Mouse (Mus musculus) stomach, embryonic 15.5 days (tissue): ENCODE results near the gene Klhl29. TPM values are rescaled to one million over a fixed set of nuclear protein-coding genes. Genes with fewer than 3 reads are reported as not detected.
"Not testable (repeated sequence)": the region's sequence is repeated elsewhere in the genome, so short reads cannot be mapped to it uniquely, and the experiment has no call there.

Experiments used
- ATAC-seq: fragments of 200-750 bp; cut with Nextera tagmentation; 2 replicates; pipeline ENCODE4 v1.8.0; 2017; ENCODE audit warnings: low read depth, moderate number of reproducible peaks, moderate TSS enrichment; ENCODE audit not compliant: insufficient read depth, low FRiP score
- H3K27ac ChIP-seq: fragments of 300-500 bp; sonication (generic); 2 replicates; pipeline ENCODE4 v1.5.1; 2015; ENCODE audit warnings: mild to moderate bottlenecking, inconsistent platforms
- H3K27me3 ChIP-seq: fragments of 300-500 bp; sonication (generic); replicated peaks from 2 replicates; pipeline ENCODE4 v1.6.1; 2015; ENCODE audit warnings: inconsistent platforms
- H3K36me3 ChIP-seq: fragments of 300-500 bp; sonication (generic); 2 replicates; pipeline ENCODE4 v1.6.1; 2015; ENCODE audit warnings: inconsistent platforms
- H3K4me1 ChIP-seq: fragments of 300-500 bp; sonication (generic); 2 replicates; pipeline ENCODE4 v1.6.1; 2015; ENCODE audit warnings: inconsistent platforms
- H3K4me2 ChIP-seq: fragments of 300-500 bp; sonication (generic); 2 replicates; pipeline ENCODE4 v1.6.1; 2015; ENCODE audit warnings: mild to moderate bottlenecking, inconsistent platforms
- H3K4me3 ChIP-seq: fragments of 300-500 bp; sonication (generic); replicated peaks from 2 replicates; pipeline ENCODE4 v1.5.1; 2015; ENCODE audit warnings: inconsistent platforms
- H3K9ac ChIP-seq: fragments of 300-500 bp; sonication (generic); 2 replicates; pipeline ENCODE4 v1.6.1; 2015; ENCODE audit warnings: inconsistent platforms
- H3K9me3 ChIP-seq: fragments of 300-500 bp; sonication (generic); 2 replicates; pipeline ENCODE4 v1.6.1; 2016; ENCODE audit warnings: inconsistent platforms
- WGBS: fragments of 180-500 bp; shearing (Covaris S2); methylation state at CpG from one replicate; pipeline ENCODE4 v1.1.7; 2015; 5-methylcytosine and 5-hydroxymethylcytosine counted together
- polyA plus RNA-seq: library from polyadenylated mRNA; unstranded; fragments of >200 nt; fragmentation: Nextera tagmentation; extraction: Ambion mirVana; gene quantifications from 2 replicates; pipeline ENCODE4 v1.2.1, GENCODE M21; 2015

Klhl29 gene
- polyA plus RNA-seq, 1 experiment from 2014 or later, result 1.6 TPM

GRCm38 (mm10) chr12:5350491-5351285, 24.8 kb downstream of the Klhl29 start:
- ATAC-seq, result no peak

GRCm38 (mm10) chr12:5345088-5345487, 30.4 kb downstream of the Klhl29 start:
- no peaks in the 10 kb centered on the region for H3K36me3 ChIP-seq
- no peak overlapping the region for H3K9ac ChIP-seq
- H3K4me1 ChIP-seq, result peaks cover 5% of the 10 kb centered on the region; the same call in 1 of the 2 replicates
- no peak for ATAC-seq
- H3K4me3 ChIP-seq, result no peak overlapping the region
- no peak overlapping the region for H3K27ac ChIP-seq
- H3K9me3 ChIP-seq, result no peaks in the 10 kb centered on the region
- H3K4me2 ChIP-seq, result no peak overlapping the region
- WGBS, result 49% methylated on average over 6 of the region's 6 CpGs
- no peaks in the 10 kb centered on the region for H3K27me3 ChIP-seq

More at GRCm38 (mm10) chr12:5350491-5351285, 24.8 kb downstream of the Klhl29 start:
- WGBS, result 79% methylated on average over 11 of the region's 11 CpGs
- H3K27ac ChIP-seq, result no peak overlapping the region
- H3K36me3 ChIP-seq, result no peaks in the 10 kb centered on the region
- H3K4me1 ChIP-seq, result peaks cover 3% of the 10 kb centered on the region; the same call in 1 of the 2 replicates
- no peaks in the 10 kb centered on the region for H3K9me3 ChIP-seq
- H3K27me3 ChIP-seq, result no peaks in the 10 kb centered on the region
- H3K9ac ChIP-seq, result no peak overlapping the region
- H3K4me3 ChIP-seq, result no peak overlapping the region
- no peak overlapping the region for H3K4me2 ChIP-seq

GRCm38 (mm10) chr12:5344457-5344856, 31.0 kb downstream of the Klhl29 start:
- not testable (repeated sequence) for ATAC-seq, H3K27ac ChIP-seq, H3K27me3 ChIP-seq, H3K4me2 ChIP-seq, H3K4me3 ChIP-seq, H3K9me3 ChIP-seq, H3K36me3 ChIP-seq, H3K4me1 ChIP-seq, H3K9ac ChIP-seq
- 80% methylated on average over 6 of the region's 7 CpGs for WGBS

GRCm38 (mm10) chr12:5340151-5340603, 35.3 kb downstream of the Klhl29 start:
- Histone ChIP-seq H3K9me3 (no peaks in the 10 kb centered on the region), H3K36me3 (no peaks in the 10 kb centered on the region), H3K27me3 (no peaks in the 10 kb centered on the region), H3K4me2 (no peak overlapping the region), H3K27ac (no peak overlapping the region), H3K4me3 (no peak overlapping the region), H3K4me1 (no peaks in the 10 kb centered on the region), H3K9ac (no peak overlapping the region)
- WGBS, result 81% methylated on average over 6 of the region's 6 CpGs
- no peak for ATAC-seq

- 55% methylated on average over 8 of the region's 8 CpGs for WGBS
- Histone ChIP-seq H3K36me3 (no peaks in the 10 kb centered on the region), H3K4me3 (no peak overlapping the region), H3K27ac (no peak overlapping the region), H3K4me2 (no peak overlapping the region), H3K9me3 (no peaks in the 10 kb centered on the region), H3K27me3 (no peaks in the 10 kb centered on the region), H3K9ac (no peak overlapping the region), H3K4me1 (no peaks in the 10 kb centered on the region)
- ATAC-seq, result no peak
These were observed 38.4 kb downstream of the Klhl29 start for GRCm38 (mm10) chr12:5336927-5337712.

GRCm38 (mm10) chr12:5336331-5336730, 39.2 kb downstream of the Klhl29 start:
- H3K4me3 ChIP-seq, result no peak overlapping the region
- no peaks in the 10 kb centered on the region for H3K27me3 ChIP-seq
- no peaks in the 10 kb centered on the region for H3K9me3 ChIP-seq
- no peak overlapping the region for H3K4me2 ChIP-seq
- no peaks in the 10 kb centered on the region for H3K36me3 ChIP-seq
- ATAC-seq, result no peak
- 76% methylated on average over 6 of the region's 6 CpGs for WGBS
- H3K27ac ChIP-seq, result no peak overlapping the region
- H3K9ac ChIP-seq, result no peak overlapping the region
- H3K4me1 ChIP-seq, result no peaks in the 10 kb centered on the region

GRCm38 (mm10) chr12:5334956-5335355, 40.5 kb downstream of the Klhl29 start:
- H3K27ac ChIP-seq, result no peak overlapping the region
- H3K4me2 ChIP-seq, result no peak overlapping the region
- H3K4me3 ChIP-seq, result no peak overlapping the region
- H3K4me1 ChIP-seq, result no peaks in the 10 kb centered on the region
- no peaks in the 10 kb centered on the region for H3K36me3 ChIP-seq
- H3K9me3 ChIP-seq, result no peaks in the 10 kb centered on the region
- ATAC-seq, result no peak
- WGBS, result 65% methylated on average over 9 of the region's 9 CpGs
- no peak overlapping the region for H3K9ac ChIP-seq
- H3K27me3 ChIP-seq, result no peaks in the 10 kb centered on the region

GRCm38 (mm10) chr12:5334175-5334574, 41.3 kb downstream of the Klhl29 start:
- ATAC-seq, result no peak

GRCm38 (mm10) chr12:5331810-5332484, 43.5 kb downstream of the Klhl29 start:
- H3K27ac ChIP-seq, result no peak overlapping the region
- no peaks in the 10 kb centered on the region for H3K36me3 ChIP-seq
- H3K9me3 ChIP-seq, result no peaks in the 10 kb centered on the region
- H3K4me2 ChIP-seq, result no peak overlapping the region
- WGBS, result 51% methylated on average over 13 of the region's 13 CpGs
- no peak for ATAC-seq
- no peak overlapping the region for H3K4me3 ChIP-seq
- no peaks in the 10 kb centered on the region for H3K27me3 ChIP-seq
- H3K9ac ChIP-seq, result no peak overlapping the region
- no peaks in the 10 kb centered on the region for H3K4me1 ChIP-seq

More at GRCm38 (mm10) chr12:5334175-5334574, 41.3 kb downstream of the Klhl29 start:
- Histone ChIP-seq H3K27me3 (no peaks in the 10 kb centered on the region), H3K4me3 (no peak overlapping the region), H3K27ac (no peak overlapping the region), H3K9me3 (no peaks in the 10 kb centered on the region), H3K4me2 (no peak overlapping the region), H3K4me1 (no peaks in the 10 kb centered on the region), H3K36me3 (no peaks in the 10 kb centered on the region), H3K9ac (no peak overlapping the region)
- WGBS, result 68% methylated on average over 2 of the region's 2 CpGs

GRCm38 (mm10) chr12:5330496-5331070, 44.9 kb downstream of the Klhl29 start:
- Histone ChIP-seq H3K9me3 (no peaks in the 10 kb centered on the region), H3K4me1 (no peaks in the 10 kb centered on the region), H3K4me3 (no peak overlapping the region), H3K36me3 (no peaks in the 10 kb centered on the region), H3K4me2 (no peak overlapping the region), H3K27ac (no peak overlapping the region), H3K9ac (no peak overlapping the region), H3K27me3 (no peaks in the 10 kb centered on the region)
- WGBS, result 66% methylated on average over 6 of the region's 6 CpGs
- no peak for ATAC-seq

GRCm38 (mm10) chr12:5322444-5323087, 52.9 kb downstream of the Klhl29 start:
- 80% methylated on average over 9 of the region's 9 CpGs for WGBS
- no peak overlapping the region for H3K27ac ChIP-seq
- no peak overlapping the region for H3K4me3 ChIP-seq
- H3K4me1 ChIP-seq, result no peaks in the 10 kb centered on the region
- H3K4me2 ChIP-seq, result no peak overlapping the region
- ATAC-seq, result no peak
- no peaks in the 10 kb centered on the region for H3K27me3 ChIP-seq
- H3K36me3 ChIP-seq, result no peaks in the 10 kb centered on the region
- no peak overlapping the region for H3K9ac ChIP-seq
- H3K9me3 ChIP-seq, result no peaks in the 10 kb centered on the region
